Mouse (Mus musculus) gastrocnemius, adult 18-20 months (tissue): ENCODE data around the gene Gm49394. TPM values are rescaled to one million over a fixed set of nuclear protein-coding genes. Genes with fewer than 3 reads are reported as not detected.
A peak's percentile ranks its signal among the peaks of the same experiment; 100 is the strongest.

Experiments used
- DNase-seq: peaks from one replicate; pipeline ENCODE4 v3.0.0; 2021; ENCODE audit warnings: low spot score
- long read RNA-seq, 2 experiments: library from polyadenylated mRNA; stranded (forward); transcript quantifications; one replicate each; pipeline ENCODE4 v2.0.0; 2021
- total RNA-seq, 2 experiments: library from RNA; stranded (reverse); gene quantifications; 2 replicates each; pipeline ENCODE4 v1.2.3; 2021

The Gm49394 gene
- not detected for total RNA-seq
- long read RNA-seq, experiment 1, result 0 reads
- long read RNA-seq, experiment 2, result 0 reads

GRCm38 (mm10) chr7:142669751-142670625 is at the start of gene Gm49394:
Gm49394 (minus strand) TSS chr7:142669942.
- DNase-seq, result no peak

- DNase-seq, result peak; percentile 45
These were observed 45.2 kb upstream of the Gm49394 start for GRCm38 (mm10) chr7:142714783-142715498.

DNA sequence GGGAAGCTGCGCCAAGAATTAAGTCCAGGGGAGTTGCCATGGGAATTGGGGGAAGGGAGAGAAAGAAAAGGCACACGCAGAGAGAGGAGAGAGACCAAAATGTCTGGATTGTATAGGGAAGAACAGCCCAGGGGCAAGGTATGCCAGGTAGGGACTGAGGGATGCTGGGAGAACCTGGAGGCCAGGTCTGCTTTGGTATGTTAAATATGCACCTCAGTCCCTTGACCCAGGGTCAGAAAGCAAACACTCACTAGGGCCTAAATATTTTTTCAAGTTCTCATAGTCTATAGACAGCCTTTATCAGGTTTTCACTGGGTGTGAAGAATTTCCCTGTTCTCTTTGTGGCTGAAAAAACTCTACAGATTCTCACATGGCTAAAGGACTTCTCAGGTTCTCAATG is 37.1 kb upstream of the Gm49394 start:
- no peak for DNase-seq

DNA sequence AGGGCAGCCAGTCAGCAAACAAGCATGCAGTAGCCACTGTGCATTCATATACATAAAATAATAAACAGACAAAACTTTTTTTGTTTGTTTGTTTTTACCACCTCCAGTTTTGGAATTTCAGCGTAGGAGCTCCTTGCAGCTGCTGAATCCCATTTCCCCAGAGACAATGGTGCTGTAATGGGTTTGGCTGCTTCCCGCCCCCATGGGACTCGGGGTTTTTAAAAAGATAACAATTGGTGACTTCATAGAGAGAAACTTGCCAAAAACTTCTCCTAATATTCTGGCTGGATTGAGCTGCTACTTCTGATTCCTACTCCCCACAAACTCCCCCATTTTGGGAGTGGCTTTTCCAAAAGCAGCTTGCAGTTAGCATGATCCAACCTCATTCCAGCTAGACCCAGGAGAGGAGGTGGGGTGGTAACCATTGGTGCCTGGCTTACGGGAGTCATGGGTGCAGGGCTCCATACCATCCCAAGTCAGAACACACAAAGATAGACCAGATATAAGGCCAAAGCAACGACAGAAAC is 29.7 kb upstream of the Gm49394 start:
- peak; percentile 75 for DNase-seq

GRCm38 (mm10) chr7:142678611-142679010 is 8.9 kb upstream of the Gm49394 start:
- peak; percentile 74 for DNase-seq

DNA sequence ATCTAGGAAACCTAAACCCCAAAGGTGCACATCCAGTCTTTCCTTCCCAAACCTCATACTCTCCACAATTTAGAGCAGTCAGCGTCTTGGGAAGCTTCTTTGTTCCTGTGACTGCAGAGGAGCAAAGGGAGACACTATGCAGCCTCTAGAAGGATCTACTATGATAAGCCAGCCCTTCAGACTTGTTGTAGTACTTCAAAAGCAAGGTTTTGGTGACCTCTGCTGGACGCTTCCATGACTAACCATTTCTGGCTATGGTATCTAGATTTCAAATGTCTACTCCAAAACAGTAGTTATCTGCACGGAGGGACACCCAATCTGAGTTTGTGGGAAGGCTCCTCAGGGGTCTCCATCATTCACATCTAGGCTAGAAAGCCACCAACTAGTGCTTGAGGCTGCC is 5.9 kb upstream of the Gm49394 start:
- peak; percentile 70 for DNase-seq

GRCm38 (mm10) chr7:142675141-142675540 is 5.4 kb upstream of the Gm49394 start:
- no peak for DNase-seq

DNA sequence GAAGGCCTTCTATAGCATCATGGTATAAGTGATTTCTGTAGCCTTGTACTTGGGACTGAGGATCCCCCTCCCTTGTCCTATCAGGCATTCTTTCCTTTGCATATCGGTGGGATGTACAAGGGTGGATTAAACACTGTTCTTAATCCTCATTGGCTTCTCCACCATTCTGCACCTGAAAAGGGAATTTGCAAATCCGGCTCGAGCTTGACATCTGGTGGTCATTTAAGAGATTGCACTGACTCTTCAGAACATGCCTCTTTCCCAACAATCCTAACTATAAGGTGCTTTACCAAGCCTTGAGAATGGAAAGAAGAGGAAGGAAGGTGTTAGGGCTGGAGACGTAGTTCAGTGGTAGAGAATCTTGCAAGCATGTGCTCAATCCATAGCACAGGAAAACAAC is 2.4 kb upstream of the Gm49394 start:
- peak; percentile 38 for DNase-seq

DNA sequence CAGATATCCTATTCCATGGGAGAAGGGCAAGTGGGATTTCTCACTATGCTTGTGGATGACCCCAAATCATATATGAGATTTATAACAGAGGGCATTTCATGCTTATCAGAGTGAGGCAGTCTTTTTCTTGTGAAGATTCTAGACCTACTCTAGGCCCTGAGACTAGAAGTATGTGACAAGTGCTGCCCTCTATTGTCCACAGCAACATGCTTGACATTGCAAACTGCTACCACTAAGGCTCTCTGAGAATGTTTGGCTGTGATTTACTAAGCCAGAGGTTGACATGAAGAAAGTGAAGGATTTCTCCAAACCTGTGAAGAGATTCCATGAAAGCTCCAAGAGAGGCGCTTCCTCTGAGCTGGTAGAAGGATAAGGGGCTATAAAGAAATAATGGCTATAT is 1.3 kb upstream of the Gm49394 start:
- DNase-seq, result no peak

DNA sequence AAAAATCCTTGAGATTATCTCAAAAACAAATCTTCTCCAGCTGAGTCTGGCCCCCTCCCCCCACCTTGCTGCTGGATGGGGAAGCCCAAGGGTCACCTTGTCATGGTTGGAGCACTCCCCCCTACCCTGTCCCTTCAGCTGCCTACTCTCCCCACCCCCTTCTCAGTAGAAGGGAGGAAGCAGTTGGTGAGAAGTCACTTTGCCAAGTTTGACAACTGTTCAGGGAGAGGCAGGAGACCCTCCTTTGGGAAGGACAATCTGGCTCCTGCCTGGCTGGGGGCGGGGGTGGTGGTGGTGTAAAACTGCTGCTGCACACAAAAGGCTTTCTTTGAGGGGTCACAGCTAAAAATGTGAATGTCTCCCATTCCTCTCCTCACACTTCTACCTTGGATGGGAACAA is 1.4 kb downstream of the Gm49394 start:
- DNase-seq, result no peak

DNA sequence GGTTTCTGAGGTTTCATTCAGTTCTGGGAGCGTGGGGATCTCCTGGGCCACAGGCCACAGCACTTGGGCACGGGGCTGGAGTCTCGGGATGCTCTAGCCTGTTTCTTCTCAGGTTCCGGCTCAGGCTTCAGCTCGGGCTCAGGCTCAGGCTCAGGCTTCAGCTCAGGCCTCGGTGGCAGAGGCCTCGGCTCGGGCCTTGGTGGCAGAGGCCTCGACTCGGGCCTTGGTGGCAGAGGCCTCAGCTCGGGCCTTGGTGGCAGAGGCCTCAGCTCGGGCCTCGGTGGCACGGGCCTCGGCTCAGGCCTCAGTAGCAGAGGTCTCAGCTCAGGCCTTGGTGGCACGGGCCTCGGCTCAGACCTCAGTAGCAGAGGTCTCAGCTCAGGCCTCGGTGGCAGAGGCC is 2.2 kb downstream of the Gm49394 start:
- no peak for DNase-seq

DNA sequence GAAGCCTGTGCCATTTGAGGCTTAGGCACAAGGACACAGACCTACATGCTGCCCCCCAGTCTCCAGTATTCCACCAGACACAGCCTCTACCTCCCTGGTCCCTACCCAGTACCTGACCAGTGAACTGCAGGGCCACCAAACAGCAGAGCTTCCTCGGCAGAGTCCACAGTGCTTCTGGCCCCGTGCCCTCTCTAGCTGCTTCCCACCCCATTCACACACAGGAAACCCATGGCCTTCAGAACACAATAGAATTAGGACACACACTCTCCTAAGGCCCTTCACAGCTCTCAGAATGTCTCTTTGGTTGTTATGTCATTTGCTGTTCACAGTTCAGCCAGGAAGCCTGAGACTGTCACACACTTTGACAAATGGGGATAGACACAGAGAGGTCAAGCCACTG is 3.1 kb downstream of the Gm49394 start, which contains the start of gene Igf2:
Gene Igf2, minus strand, starts transcription at position 158 of the 400 bp plus-strand sequence.
- DNase-seq, result no peak

DNA sequence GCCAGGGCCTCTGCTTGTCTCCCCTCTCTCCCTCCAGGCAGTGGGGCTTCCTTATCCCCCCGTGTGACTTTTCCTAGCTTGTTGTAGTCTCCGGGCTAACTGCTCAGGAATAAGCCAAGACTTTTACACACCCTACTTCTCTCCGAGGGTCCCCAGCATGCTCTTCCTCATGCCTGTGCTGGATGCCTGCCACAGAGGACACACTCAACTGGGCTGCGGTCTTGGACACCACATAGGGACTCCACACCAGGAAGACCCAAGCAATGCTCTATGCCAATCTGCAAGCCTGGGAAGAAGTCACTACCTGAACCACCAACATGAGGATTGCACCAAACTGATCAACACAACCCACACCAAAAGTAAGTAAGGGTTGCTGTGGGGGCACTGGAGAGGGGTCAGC is 3.6 kb downstream of the Gm49394 start:
- no peak for DNase-seq

- DNase-seq, result no peak
These were observed 4.4 kb downstream of the Gm49394 start for GRCm38 (mm10) chr7:142665364-142665763.

DNA sequence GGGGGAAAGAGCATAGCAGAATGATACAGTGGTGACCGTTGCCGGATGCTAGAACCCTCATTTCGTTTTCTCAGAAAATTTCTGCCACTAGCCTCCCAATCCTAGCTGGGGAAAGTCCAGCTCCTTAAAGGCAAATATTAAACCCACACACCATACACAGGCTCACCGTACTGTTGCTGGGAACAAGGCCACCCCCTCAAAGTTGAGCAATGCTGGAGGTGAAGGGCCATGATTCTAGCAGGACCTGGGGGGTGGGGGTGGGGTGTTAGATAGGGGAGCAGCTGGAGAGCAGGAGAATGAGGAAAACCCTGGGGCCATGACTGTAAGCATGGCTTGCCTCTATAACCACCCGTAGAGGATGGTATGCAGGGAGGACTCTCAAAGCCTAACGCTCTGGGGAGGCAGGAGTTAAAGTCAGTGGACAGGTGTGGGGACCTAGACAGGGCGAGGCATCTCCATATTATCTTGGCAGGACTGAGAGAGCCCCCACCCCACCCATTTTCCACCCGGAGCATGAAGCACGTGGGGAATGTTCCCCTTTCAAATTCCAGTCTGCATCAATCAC is 5.2 kb downstream of the Gm49394 start:
- DNase-seq, result no peak

GRCm38 (mm10) chr7:142663931-142664421 is 5.8 kb downstream of the Gm49394 start:
- DNase-seq, result no peak

DNA sequence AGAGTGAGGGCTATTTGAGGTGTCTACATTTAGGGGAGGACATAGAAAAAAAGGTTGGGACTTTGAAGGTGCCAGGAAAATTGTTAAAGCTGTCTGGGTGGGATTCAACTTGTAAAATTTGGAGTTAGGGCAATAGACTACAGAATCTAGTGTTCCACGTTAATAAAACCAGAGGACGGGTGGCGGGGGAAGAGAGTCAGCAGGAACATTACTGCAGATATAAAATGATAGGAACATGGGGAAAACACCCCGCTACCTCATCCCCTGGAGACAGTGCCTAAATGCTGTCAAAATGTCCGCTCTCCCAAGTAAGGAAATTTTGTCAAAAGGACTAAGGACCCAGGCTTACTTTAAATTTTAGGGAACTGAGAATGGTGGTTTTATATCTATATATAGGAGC is 6.6 kb downstream of the Gm49394 start:
- no peak for DNase-seq

DNA sequence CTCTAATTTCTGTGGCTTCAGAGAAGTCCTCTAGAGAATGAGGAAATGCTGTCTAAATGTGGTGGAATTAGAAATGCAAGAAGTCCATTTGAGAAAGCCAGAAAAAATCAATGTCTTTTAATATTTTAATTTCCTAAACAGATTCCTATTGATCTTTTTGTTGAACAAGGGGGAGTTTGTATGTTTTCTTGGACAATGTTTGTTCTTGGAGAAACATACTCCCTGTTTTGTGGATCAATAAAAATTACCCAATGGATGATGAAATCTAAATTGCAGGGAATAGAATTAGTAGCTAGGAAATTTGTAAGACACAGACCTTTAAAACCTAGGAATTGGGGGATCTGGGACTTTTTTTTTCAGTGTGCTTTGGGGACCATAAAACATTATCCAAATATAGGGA is 7.9 kb downstream of the Gm49394 start:
- DNase-seq, result no peak

GRCm38 (mm10) chr7:142661046-142661445 is 8.7 kb downstream of the Gm49394 start:
- no peak for DNase-seq

DNA sequence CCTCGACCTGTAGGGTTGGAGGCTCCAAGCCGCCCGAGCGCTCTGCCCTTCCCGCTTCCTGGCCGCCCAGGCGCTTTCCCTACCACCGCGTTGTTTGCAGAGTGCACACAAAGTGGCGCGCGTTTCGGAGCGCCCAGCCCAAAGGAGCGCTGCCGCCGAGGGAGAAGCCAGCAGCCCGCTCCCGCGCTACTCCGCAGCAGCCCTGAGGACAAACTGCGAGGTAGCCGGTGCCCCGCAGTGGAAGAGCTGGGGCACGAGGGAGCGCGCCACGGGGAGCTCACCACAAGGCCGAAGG is 9.1 kb downstream of the Gm49394 start:
- DNase-seq, result no peak

DNA sequence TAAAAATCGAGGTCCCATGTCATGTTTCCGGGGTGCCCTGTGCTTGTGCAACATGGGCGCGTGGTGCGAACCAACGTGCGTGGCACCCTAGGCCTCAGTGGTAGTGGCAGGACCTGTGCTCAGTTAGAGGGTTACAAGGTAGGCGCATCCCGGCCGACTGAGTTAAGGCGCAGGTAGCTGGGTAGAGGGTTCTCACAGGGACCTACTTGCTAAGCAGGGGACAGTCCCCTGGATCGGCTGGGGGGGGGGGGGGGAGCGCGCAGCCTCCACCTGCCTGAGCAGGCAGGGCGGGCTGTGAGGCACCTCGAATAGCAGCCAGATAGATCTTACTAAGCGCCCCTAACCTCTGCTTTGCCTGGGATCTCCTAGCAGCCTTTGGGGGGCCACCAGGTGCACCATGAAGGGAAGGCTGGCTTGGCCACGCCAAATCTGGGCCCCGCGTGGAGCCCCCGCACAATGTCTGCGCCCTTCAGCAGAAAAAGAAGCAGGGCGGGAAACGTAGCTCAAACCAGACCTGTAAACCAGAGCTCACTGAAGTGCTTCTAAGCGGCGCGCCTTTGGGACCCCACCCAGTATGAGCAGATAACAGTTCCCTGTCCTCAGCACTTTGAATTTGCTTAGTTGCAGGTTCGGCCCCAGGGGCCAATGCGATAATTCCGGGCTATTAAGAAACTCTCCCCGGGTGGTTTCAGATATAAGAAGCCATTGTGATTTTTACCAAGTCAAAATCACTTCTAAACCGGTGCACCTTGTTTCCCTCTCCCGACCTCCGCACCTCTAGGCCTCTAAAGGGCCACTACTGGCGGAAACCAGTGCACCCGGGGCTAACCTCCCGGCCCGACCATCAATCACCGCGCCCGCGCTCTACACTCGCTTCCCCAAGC is 9.7 kb downstream of the Gm49394 start:
- no peak for DNase-seq
